Mouse (Mus musculus) forebrain, embryonic 10.5 days (tissue): ENCODE measurements at regions not wholly inside any gene's neighbourhood (a gene's known extent, or its start where the extent isn't known, plus 50 kb on each side); places are given as distances from the start of the nearest gene placed in this dataset.

Source experiments
- DNase-seq: peaks from one replicate; pipeline ENCODE4 v3.0.0-alpha.2; 2017; ENCODE audit warnings: low spot score; ENCODE audit errors: extremely low spot score
- H3K27ac ChIP-seq: fragments of 300-500 bp; sonication (generic); 2 replicates; pipeline ENCODE4 v1.5.1; 2016; ENCODE audit warnings: mild to moderate bottlenecking
- H3K27me3 ChIP-seq: fragments of 300-500 bp; sonication (generic); 2 replicates; pipeline ENCODE4 v1.6.1; 2016; ENCODE audit warnings: mild to moderate bottlenecking; ENCODE audit not compliant: poor library complexity, severe bottlenecking
- H3K36me3 ChIP-seq: fragments of 300-500 bp; sonication (generic); replicated peaks from 2 replicates; pipeline ENCODE4 v1.6.1; 2016; ENCODE audit warnings: mild to moderate bottlenecking, moderate library complexity
- H3K4me1 ChIP-seq: fragments of 300-500 bp; sonication (generic); 2 replicates; pipeline ENCODE4 v1.6.1; 2016
- H3K4me3 ChIP-seq: fragments of 300-500 bp; sonication (generic); 2 replicates; pipeline ENCODE4 v1.5.1; 2016; ENCODE audit warnings: mild to moderate bottlenecking, moderate library complexity
- H3K9me3 ChIP-seq: fragments of 300-500 bp; sonication (generic); 2 replicates; pipeline ENCODE4 v1.6.1; 2016; ENCODE audit warnings: mild to moderate bottlenecking, moderate library complexity
- WGBS: fragments of 180-500 bp; shearing (Covaris S2); methylation state at CpG from one replicate; pipeline ENCODE4 v1.1.7; 2016; 5-methylcytosine and 5-hydroxymethylcytosine counted together

DNA sequence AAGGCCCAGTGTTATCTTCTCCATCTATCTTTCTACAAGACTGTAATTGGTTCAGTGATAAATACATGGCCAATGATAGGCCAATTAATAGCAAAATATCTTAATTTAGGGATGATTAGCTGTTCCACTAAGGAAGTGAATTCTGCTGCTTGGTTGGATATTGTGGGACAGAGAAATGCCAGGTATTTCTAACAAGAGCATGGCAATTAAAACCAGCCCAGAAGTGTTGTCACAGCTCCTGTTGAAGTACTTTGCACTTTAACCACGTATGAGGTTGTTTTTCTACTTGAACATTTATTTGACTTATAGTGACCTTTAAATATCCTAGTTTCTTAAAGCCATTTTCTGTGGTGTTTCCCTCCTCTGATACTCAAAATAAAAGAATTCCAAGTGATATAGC, 65.7 kb upstream of the Acsl4 start:
- no peaks in the 10 kb centered on the region for H3K9me3 ChIP-seq
- H3K36me3 ChIP-seq, result no peaks in the 10 kb centered on the region
- 77% methylated on average over 1 of the region's 1 CpGs for WGBS
- no peak for DNase-seq
- H3K27ac ChIP-seq, result no peak overlapping the region
- no peak overlapping the region for H3K4me3 ChIP-seq
- H3K27me3 ChIP-seq, result peaks cover 86% of the 10 kb centered on the region
- no peaks in the 10 kb centered on the region for H3K4me1 ChIP-seq

DNA sequence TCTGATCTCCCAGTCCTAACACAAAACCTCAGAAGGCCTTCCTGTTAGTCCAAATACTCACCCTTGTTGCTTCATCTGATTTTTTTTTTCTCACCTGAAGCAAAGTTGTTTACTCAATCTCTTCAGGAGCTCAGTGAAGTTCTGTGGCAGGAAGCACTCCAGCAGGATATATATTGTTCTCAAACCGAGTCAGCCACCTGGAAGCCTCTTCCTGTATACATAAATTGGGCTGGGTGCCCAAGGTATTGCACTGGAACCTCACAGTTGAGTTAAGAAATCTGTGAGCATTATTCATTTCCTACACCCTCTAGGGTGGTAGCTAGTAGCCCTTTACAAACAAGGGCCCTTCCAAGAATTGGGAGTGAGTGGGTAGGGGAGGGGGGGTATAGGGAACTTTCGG, 73.8 kb upstream of the Acsl4 start:
- DNase-seq, result no peak
- Histone ChIP-seq H3K9me3 (no peaks in the 10 kb centered on the region), H3K4me3 (no peak overlapping the region), H3K36me3 (no peaks in the 10 kb centered on the region), H3K4me1 (peaks cover 17% of the 10 kb centered on the region), H3K27me3 (peaks cover 83% of the 10 kb centered on the region), H3K27ac (no peak overlapping the region)
- 72% methylated on average over 2 of the region's 2 CpGs for WGBS

DNA sequence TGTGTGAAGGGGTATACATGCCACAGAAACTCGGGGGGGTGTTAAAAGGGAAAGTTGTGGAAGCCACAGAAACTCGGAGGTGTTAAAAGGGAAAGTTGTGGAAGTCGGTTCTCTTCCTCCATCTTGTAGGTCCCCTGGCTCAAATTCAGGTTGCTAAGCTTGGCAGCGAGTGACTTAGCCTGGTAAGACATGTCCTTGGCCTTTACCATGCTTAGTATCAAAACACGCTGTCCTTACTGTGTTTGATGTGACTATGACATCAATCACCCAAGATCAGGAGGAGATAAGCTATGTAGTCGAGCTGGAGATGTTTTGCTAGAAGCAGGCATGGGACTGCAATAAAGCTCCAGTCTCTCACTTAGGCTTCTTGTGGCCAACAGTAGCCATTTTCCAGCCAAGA, 74.4 kb upstream of the Acsl4 start:
- no peak for DNase-seq
- H3K27ac ChIP-seq, result no peak overlapping the region
- H3K4me3 ChIP-seq, result no peak overlapping the region
- 79% methylated on average over 6 of the region's 6 CpGs for WGBS
- H3K36me3 ChIP-seq, result no peaks in the 10 kb centered on the region
- H3K27me3 ChIP-seq, result peaks cover 83% of the 10 kb centered on the region
- H3K9me3 ChIP-seq, result no peaks in the 10 kb centered on the region
- peaks cover 23% of the 10 kb centered on the region for H3K4me1 ChIP-seq

DNA sequence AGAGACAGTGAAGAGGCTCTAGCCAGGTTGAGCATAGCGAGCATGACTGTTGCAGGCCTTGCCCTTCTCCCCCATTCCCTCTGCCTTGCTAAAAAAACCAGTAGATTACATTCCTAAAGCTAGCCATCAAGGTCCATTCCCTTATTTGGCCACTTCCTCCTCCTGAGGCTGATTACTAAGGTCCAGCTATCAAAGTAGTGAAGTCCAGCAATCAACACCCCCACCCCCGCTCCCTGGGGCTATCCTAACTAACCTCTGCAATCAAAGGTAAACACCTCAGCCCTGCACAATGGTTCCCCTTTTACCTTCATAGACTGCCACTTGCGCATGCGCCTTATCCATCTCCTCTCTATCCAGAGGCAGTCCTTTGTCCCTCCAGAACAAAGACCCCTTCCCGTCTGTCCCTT, 77.5 kb upstream of the Acsl4 start:
- Histone ChIP-seq H3K4me1 (peaks cover 24% of the 10 kb centered on the region), H3K27me3 (peaks cover 82% of the 10 kb centered on the region), H3K4me3 (no peak overlapping the region), H3K27ac (peak overlapping the region; percentile 79), H3K9me3 (no peaks in the 10 kb centered on the region), H3K36me3 (no peaks in the 10 kb centered on the region)
- 11% methylated on average over 5 of the region's 5 CpGs for WGBS
- peak; percentile 46 for DNase-seq

DNA sequence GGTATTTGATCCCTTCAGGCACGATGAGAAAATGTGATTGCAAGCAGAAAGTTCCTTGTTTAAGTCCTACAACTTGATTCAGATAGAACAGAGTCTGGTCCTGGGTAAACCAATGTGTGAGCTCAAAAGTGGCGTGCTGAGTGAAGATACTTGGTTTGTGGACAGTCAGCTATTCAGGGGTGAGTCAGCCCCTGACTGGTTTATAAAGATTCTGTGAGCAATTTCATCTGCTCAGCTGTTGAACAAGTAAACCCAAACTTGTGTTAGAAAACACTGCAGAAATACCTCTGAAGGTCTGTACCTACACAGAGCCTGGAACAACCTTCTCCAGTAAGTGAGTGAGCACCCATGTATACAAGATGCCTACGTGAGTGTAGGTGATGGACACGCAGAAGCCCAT, 78.1 kb upstream of the Acsl4 start:
- 43% methylated on average over 4 of the region's 4 CpGs for WGBS
- Histone ChIP-seq H3K4me1 (peaks cover 24% of the 10 kb centered on the region), H3K27ac (peak overlapping the region; percentile 79), H3K4me3 (no peak overlapping the region), H3K27me3 (peaks cover 82% of the 10 kb centered on the region), H3K9me3 (no peaks in the 10 kb centered on the region), H3K36me3 (no peaks in the 10 kb centered on the region)
- no peak for DNase-seq

DNA sequence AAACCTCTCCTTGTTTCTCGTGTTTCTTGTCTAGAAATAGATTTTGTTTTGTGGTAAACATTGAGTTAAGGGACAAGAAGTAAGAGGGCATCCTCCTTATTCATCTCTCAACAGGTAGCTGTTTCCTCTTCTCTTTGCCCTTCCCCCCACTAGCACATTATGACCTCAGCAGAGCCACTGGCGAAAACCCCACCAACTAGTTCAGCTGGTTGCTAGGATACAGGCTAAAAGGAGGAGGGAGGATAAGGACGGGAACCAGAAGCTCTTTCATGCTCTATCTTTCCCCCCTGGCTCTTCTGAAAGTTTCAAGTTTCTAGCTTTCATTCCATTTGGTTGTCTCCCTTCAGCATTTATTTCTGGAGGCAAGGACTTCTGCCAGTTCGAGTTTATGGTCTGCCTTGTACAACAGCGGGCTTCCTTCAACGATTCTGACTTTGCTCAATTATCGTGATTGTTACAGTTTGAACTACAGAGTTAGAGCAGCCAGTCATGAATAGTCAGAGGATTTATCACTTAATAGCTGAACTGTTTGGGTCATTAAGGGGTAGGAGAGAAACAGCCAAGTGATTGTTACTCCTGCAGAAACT, 78.8 kb upstream of the Acsl4 start:
- WGBS, result 24% methylated on average over 7 of the region's 7 CpGs
- H3K9me3 ChIP-seq, result no peaks in the 10 kb centered on the region
- peak; percentile 20 for DNase-seq
- peaks cover 82% of the 10 kb centered on the region for H3K27me3 ChIP-seq
- H3K36me3 ChIP-seq, result no peaks in the 10 kb centered on the region
- H3K4me3 ChIP-seq, result no peak overlapping the region
- H3K27ac ChIP-seq, result peak overlapping the region; percentile 79; the same call in 1 of the 2 replicates
- peaks cover 24% of the 10 kb centered on the region for H3K4me1 ChIP-seq

DNA sequence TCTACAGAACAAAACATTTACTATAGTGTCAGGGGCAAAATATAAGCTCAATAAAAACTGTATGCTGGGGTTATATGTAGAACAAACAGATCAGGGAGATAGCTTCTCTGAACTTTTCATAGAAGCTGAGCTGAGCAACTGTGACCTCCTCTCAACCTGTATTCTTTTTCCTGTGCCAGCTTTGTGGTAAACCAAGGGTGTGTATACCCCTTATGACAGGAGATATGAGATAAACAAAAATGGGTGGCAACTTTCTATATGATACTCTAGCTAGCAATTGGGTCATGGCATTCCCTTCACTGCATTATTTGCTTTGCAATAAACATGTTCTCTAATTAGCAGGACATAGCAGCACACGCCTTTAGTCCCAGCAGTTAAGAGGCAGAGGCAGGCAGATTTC, 79.7 kb upstream of the Acsl4 start:
- no peak for DNase-seq
- peaks cover 24% of the 10 kb centered on the region for H3K4me1 ChIP-seq
- peaks cover 82% of the 10 kb centered on the region for H3K27me3 ChIP-seq
- H3K4me3 ChIP-seq, result no peak overlapping the region
- peak overlapping the region; percentile 79; the same call in 1 of the 2 replicates for H3K27ac ChIP-seq
- H3K9me3 ChIP-seq, result no peaks in the 10 kb centered on the region
- H3K36me3 ChIP-seq, result no peaks in the 10 kb centered on the region
- 90% methylated on average over 1 of the region's 1 CpGs for WGBS

DNA sequence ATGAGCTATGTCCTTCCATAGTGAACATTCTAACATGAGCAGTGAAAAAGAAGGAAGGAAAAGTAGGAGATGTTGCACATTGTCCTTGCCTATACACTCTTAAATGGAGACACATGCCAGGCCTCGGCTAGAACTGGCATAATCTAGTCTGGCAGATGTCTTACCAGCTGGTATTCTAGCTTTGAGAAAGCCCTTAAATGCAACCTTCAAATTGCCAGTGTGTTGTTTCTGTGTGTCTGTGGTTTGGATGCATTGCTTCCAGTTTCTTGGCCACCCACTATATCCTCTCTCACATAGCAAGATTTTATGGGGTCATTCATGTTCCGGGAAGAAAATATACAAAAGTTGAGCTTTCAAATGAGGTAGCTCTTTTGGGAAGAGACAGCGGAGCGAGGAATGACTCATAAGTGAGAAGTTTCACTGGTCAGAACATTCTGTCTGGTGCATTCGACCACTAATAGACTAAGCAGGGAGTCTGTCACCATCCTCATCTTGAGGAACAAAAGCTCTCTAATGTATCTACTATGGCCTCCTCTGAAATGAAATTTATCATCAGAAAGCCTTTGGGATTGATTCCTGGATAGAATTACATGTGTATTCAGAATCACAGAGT, 91.0 kb upstream of the Acsl4 start:
- Histone ChIP-seq H3K36me3 (no peaks in the 10 kb centered on the region), H3K9me3 (no peaks in the 10 kb centered on the region), H3K4me3 (no peak overlapping the region), H3K27ac (no peak overlapping the region), H3K27me3 (peaks cover 82% of the 10 kb centered on the region), H3K4me1 (no peaks in the 10 kb centered on the region)
- DNase-seq, result no peak
- WGBS, result 91% methylated on average over 5 of the region's 5 CpGs

DNA sequence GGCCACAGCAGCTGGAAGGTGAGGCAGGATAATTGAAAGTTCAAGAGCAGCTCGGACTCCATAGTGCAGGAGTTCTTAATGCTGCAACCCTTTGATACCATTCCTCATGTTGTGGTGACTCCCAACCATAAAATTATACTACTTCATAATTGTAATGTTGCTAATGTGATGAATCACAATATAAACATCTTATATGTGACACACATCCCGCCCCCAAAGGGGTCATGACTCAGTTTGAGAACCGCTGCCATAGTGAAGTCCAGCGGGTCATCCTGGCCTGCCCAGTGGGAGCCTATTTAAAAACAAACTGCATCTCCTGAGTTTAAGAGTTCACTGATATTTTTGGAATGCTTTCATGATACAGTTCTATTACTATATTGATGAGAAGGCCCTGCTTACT, 97.7 kb upstream of the Acsl4 start:
- Histone ChIP-seq H3K36me3 (no peaks in the 10 kb centered on the region), H3K4me3 (no peak overlapping the region), H3K27ac (no peak overlapping the region), H3K4me1 (peaks cover 5% of the 10 kb centered on the region; the same call in 1 of the 2 replicates), H3K9me3 (no peaks in the 10 kb centered on the region), H3K27me3 (peaks cover 82% of the 10 kb centered on the region)
- no peak for DNase-seq
- WGBS, result 87% methylated on average over 4 of the region's 4 CpGs

DNA sequence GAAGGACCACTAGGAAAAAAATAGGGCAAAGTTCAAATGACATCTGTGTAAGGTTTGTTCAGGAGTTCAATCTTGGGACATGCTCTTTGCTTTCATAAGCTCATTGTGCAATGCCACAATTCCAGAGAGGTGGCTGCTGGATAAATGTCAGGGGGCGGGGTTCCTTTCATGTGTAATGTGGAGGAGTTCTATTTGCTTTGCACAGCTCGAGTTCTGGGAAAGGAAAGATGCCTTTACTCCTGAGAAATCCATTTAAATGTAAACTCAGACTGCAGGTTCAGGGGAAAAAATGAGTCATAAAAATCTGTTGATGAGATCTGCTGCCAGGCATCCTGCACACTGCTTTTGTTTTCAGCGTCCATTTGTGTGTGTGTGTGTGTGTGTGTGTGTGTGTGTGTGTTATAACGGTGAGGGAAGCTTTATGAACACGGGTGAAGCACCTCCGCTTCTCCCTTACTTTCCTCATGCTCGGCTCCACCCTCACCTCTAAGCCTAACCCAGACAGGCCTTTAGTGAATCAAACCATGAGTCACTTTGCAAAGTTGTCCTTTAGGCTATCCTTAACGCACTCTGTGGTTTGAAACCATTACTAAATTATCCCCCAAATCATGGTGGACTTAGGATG, 99.9 kb upstream of the Acsl4 start:
- H3K4me3 ChIP-seq, result no peak overlapping the region
- peaks cover 83% of the 10 kb centered on the region for H3K27me3 ChIP-seq
- no peak overlapping the region for H3K27ac ChIP-seq
- 76% methylated on average over 8 of the region's 8 CpGs for WGBS
- no peak for DNase-seq
- H3K36me3 ChIP-seq, result no peaks in the 10 kb centered on the region
- no peaks in the 10 kb centered on the region for H3K9me3 ChIP-seq
- peaks cover 5% of the 10 kb centered on the region; the same call in 1 of the 2 replicates for H3K4me1 ChIP-seq

DNA sequence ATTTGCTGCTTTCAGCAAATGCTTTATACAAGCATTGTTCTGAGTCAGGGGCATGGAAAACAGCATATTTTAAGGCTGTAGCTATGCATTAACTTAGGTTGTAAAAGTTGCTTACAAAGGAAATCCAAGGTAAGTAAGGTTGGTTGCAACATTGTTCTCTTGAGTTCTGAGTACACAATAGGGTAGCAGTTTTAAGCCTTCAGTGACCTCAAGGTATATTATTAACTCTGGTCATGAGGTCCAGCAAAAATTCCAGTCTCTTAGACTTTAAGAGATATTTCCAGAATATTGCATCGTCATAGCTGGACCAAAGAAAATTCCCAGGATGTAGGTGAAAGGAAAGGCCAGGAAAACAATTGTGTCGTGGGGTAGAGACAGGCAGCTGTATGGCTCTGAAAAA, 110.8 kb upstream of the Acsl4 start:
- Histone ChIP-seq H3K27me3 (peaks cover 75% of the 10 kb centered on the region), H3K27ac (no peak overlapping the region), H3K9me3 (no peaks in the 10 kb centered on the region), H3K36me3 (no peaks in the 10 kb centered on the region), H3K4me1 (no peaks in the 10 kb centered on the region), H3K4me3 (no peak overlapping the region)
- no peak for DNase-seq
- 87% methylated on average over 2 of the region's 2 CpGs for WGBS

DNA sequence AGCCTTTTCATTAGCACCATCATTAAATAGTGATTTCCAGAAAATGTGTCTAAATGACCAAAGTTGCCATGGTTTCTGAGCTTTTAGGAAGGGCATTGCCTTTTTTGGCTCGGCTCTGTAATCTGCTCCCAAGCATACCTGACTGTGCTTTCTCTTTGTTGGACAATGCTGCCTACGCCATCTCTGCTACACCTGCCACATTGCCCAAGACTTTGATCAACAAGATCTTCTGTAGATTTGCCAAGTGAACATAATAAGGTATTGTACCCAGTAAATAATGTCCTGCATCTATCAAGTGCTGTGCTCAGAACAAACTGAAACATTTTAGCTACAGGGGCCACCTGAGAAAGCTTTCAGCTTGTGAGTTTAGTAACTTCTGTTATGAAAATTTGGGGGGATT, 114.6 kb upstream of the Acsl4 start:
- 79% methylated on average over 2 of the region's 2 CpGs for WGBS
- H3K36me3 ChIP-seq, result no peaks in the 10 kb centered on the region

DNA sequence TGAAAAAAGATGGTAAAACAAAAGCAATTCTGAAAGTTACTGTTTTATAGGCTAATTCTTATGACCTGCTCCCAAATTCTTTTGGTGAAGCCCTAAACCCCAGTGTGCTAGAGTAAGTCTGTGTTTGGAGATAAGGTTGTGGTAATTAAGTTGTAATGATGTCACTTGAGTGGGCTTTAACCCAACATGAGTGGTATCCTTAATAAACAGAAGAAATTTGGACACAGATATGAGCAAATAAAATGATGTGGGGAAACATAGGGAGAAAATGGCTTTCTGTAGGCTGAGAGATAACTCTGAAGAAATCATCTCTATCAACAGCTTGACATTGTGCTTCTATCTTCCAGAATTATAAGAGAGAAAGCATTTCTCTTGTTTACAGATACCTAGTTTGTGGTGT, 117.1 kb upstream of the Acsl4 start:
- no peaks in the 10 kb centered on the region for H3K9me3 ChIP-seq
- no peaks in the 10 kb centered on the region for H3K4me1 ChIP-seq
- no peak overlapping the region for H3K27ac ChIP-seq
- DNase-seq, result no peak
- H3K36me3 ChIP-seq, result no peaks in the 10 kb centered on the region
- H3K27me3 ChIP-seq, result peaks cover 81% of the 10 kb centered on the region
- H3K4me3 ChIP-seq, result no peak overlapping the region

More for the DNA sequence above, 114.6 kb upstream of the Acsl4 start:
- H3K9me3 ChIP-seq, result no peaks in the 10 kb centered on the region
- no peak overlapping the region for H3K27ac ChIP-seq
- no peak overlapping the region for H3K4me3 ChIP-seq
- no peak for DNase-seq
- no peaks in the 10 kb centered on the region for H3K4me1 ChIP-seq
- H3K27me3 ChIP-seq, result peaks cover 77% of the 10 kb centered on the region
